Mouse (Mus musculus): ENCODE measurements around the gene Eif5b. TPM values are rescaled to one million over a fixed set of nuclear protein-coding genes. Genes with fewer than 3 reads are reported as not detected.

The Eif5b gene
- 27.6 and 28.9 TPM in 2 replicates for polyA plus RNA-seq (2014; fragmentation: Nextera tagmentation; extraction: Ambion mirVana)

- ATAC-seq (ENCODE audit: low FRiP score) = peak; percentile 93
- H3K9ac ChIP-seq (ENCODE audit: low read length) = peak within 1 kb of the TSS; percentile 88
- WGBS = under 1% methylated on average over 50 of the region's 50 CpGs
- H3K27ac ChIP-seq (ENCODE audit: low read depth, low read length) = peak within 1 kb of the TSS; percentile 84
- H3K4me2 ChIP-seq = peak within 1 kb of the TSS; percentile 60
- H3K27me3 ChIP-seq (ENCODE audit: control insufficient read depth, insufficient read depth, low read length) = no peaks in the 10 kb centered on the region
- no peaks in the 10 kb centered on the region for H3K9me3 ChIP-seq (ENCODE audit: control insufficient read depth, low read length)
- H3K4me1 ChIP-seq (ENCODE audit: control insufficient read depth, insufficient read depth, low read length) = peaks cover 13% of the 10 kb centered on the region
- peaks cover 6% of the 10 kb centered on the region; the same call in 1 of the 2 replicates for H3K36me3 ChIP-seq (ENCODE audit: control insufficient read depth, insufficient read depth, low read length)
- peak within 1 kb of the TSS; percentile 93 for H3K4me3 ChIP-seq (ENCODE audit: low read depth, low read length)
- peak; percentile 98 for DNase-seq (ENCODE audit: low spot score, missing footprints)
Measured at GRCm38 (mm10) chr1:37997867-37998266, at the start of gene Eif5b, which contains the start of gene Txndc9. Gene Eif5b, plus strand, starts transcription at chr1:37998010. Gene Txndc9, minus strand, starts transcription at chr1:37997893.

- Histone ChIP-seq H3K4me3 (ENCODE audit: low read depth, low read length) (no peak overlapping the region), H3K27me3 (ENCODE audit: control insufficient read depth, insufficient read depth, low read length) (no peaks in the 10 kb centered on the region), H3K27ac (ENCODE audit: low read depth, low read length) (no peak overlapping the region), H3K9ac (ENCODE audit: low read length) (no peak overlapping the region), H3K36me3 (ENCODE audit: control insufficient read depth, insufficient read depth, low read length) (no peaks in the 10 kb centered on the region), H3K9me3 (ENCODE audit: control insufficient read depth, low read length) (no peaks in the 10 kb centered on the region), H3K4me1 (ENCODE audit: control insufficient read depth, insufficient read depth, low read length) (no peaks in the 10 kb centered on the region), H3K4me2 (no peak overlapping the region)
- WGBS = 70% methylated on average over 2 of the region's 2 CpGs
- DNase-seq (ENCODE audit: low spot score, missing footprints) = no peak
- ATAC-seq (ENCODE audit: low FRiP score) = no peak
Measured at GRCm38 (mm10) chr1:37948906-37949305, 48.9 kb upstream of the Eif5b start.

- Histone ChIP-seq H3K4me3 (ENCODE audit: low read depth, low read length) (no peak overlapping the region), H3K9ac (ENCODE audit: low read length) (no peak overlapping the region), H3K27ac (ENCODE audit: low read depth, low read length) (no peak overlapping the region), H3K4me2 (no peak overlapping the region), H3K36me3 (ENCODE audit: control insufficient read depth, insufficient read depth, low read length) (no peaks in the 10 kb centered on the region), H3K9me3 (ENCODE audit: control insufficient read depth, low read length) (no peaks in the 10 kb centered on the region), H3K27me3 (ENCODE audit: control insufficient read depth, insufficient read depth, low read length) (no peaks in the 10 kb centered on the region), H3K4me1 (ENCODE audit: control insufficient read depth, insufficient read depth, low read length) (no peaks in the 10 kb centered on the region)
- DNase-seq (ENCODE audit: low spot score, missing footprints) (no peak), ATAC-seq (ENCODE audit: low FRiP score) (no peak)
- 91% methylated on average over 7 of the region's 7 CpGs for WGBS
Measured at GRCm38 (mm10) chr1:37954786-37955185, 43.0 kb upstream of the Eif5b start.

- Histone ChIP-seq H3K9me3 (ENCODE audit: control insufficient read depth, low read length) (no peaks in the 10 kb centered on the region), H3K4me3 (ENCODE audit: low read depth, low read length) (no peak overlapping the region), H3K27ac (ENCODE audit: low read depth, low read length) (no peak overlapping the region), H3K9ac (ENCODE audit: low read length) (no peak overlapping the region), H3K36me3 (ENCODE audit: control insufficient read depth, insufficient read depth, low read length) (no peaks in the 10 kb centered on the region), H3K4me2 (no peak overlapping the region), H3K4me1 (ENCODE audit: control insufficient read depth, insufficient read depth, low read length) (no peaks in the 10 kb centered on the region), H3K27me3 (ENCODE audit: control insufficient read depth, insufficient read depth, low read length) (no peaks in the 10 kb centered on the region)
- WGBS = 80% methylated on average over 2 of the region's 2 CpGs
- ATAC-seq (ENCODE audit: low FRiP score) (no peak), DNase-seq (ENCODE audit: low spot score, missing footprints) (no peak)
Measured at GRCm38 (mm10) chr1:37955251-37955650, 42.6 kb upstream of the Eif5b start.

GRCm38 (mm10) chr1:37956690-37957431 is 40.9 kb upstream of the Eif5b start:
- no peaks in the 10 kb centered on the region for H3K4me1 ChIP-seq (ENCODE audit: control insufficient read depth, insufficient read depth, low read length)
- no peak overlapping the region for H3K27ac ChIP-seq (ENCODE audit: low read depth, low read length)
- ATAC-seq (ENCODE audit: low FRiP score) (no peak), DNase-seq (ENCODE audit: low spot score, missing footprints) (no peak)
- H3K36me3 ChIP-seq (ENCODE audit: control insufficient read depth, insufficient read depth, low read length) = no peaks in the 10 kb centered on the region
- H3K27me3 ChIP-seq (ENCODE audit: control insufficient read depth, insufficient read depth, low read length) = no peaks in the 10 kb centered on the region
- no peak overlapping the region for H3K9ac ChIP-seq (ENCODE audit: low read length)
- H3K9me3 ChIP-seq (ENCODE audit: control insufficient read depth, low read length) = no peaks in the 10 kb centered on the region
- no peak overlapping the region for H3K4me2 ChIP-seq
- WGBS = 46% methylated on average over 3 of the region's 3 CpGs
- no peak overlapping the region for H3K4me3 ChIP-seq (ENCODE audit: low read depth, low read length)

GRCm38 (mm10) chr1:37957659-37958058 is 40.2 kb upstream of the Eif5b start, which contains the start of gene Lyg1:
Gene Lyg1, minus strand, starts transcription at chr1:37957759.
- Histone ChIP-seq H3K36me3 (ENCODE audit: control insufficient read depth, insufficient read depth, low read length) (no peaks in the 10 kb centered on the region), H3K27me3 (ENCODE audit: control insufficient read depth, insufficient read depth, low read length) (no peaks in the 10 kb centered on the region), H3K4me1 (ENCODE audit: control insufficient read depth, insufficient read depth, low read length) (no peaks in the 10 kb centered on the region), H3K9ac (ENCODE audit: low read length) (no peak within 1 kb of the TSS), H3K27ac (ENCODE audit: low read depth, low read length) (no peak within 1 kb of the TSS), H3K4me2 (no peak within 1 kb of the TSS), H3K9me3 (ENCODE audit: control insufficient read depth, low read length) (no peaks in the 10 kb centered on the region), H3K4me3 (ENCODE audit: low read depth, low read length) (no peak within 1 kb of the TSS)
- 85% methylated on average over 5 of the region's 5 CpGs for WGBS
- ATAC-seq (ENCODE audit: low FRiP score) = no peak
- no peak for DNase-seq (ENCODE audit: low spot score, missing footprints)

GRCm38 (mm10) chr1:37958516-37958915 is 39.3 kb upstream of the Eif5b start:
- H3K9ac ChIP-seq (ENCODE audit: low read length) = no peak overlapping the region
- ATAC-seq (ENCODE audit: low FRiP score) (no peak), DNase-seq (ENCODE audit: low spot score, missing footprints) (no peak)
- 74% methylated on average over 2 of the region's 2 CpGs for WGBS
- H3K9me3 ChIP-seq (ENCODE audit: control insufficient read depth, low read length) = no peaks in the 10 kb centered on the region
- H3K27ac ChIP-seq (ENCODE audit: low read depth, low read length) = no peak overlapping the region
- H3K36me3 ChIP-seq (ENCODE audit: control insufficient read depth, insufficient read depth, low read length) = no peaks in the 10 kb centered on the region
- no peak overlapping the region for H3K4me2 ChIP-seq
- H3K27me3 ChIP-seq (ENCODE audit: control insufficient read depth, insufficient read depth, low read length) = no peaks in the 10 kb centered on the region
- no peak overlapping the region for H3K4me3 ChIP-seq (ENCODE audit: low read depth, low read length)
- H3K4me1 ChIP-seq (ENCODE audit: control insufficient read depth, insufficient read depth, low read length) = no peaks in the 10 kb centered on the region

- no peaks in the 10 kb centered on the region for H3K36me3 ChIP-seq (ENCODE audit: control insufficient read depth, insufficient read depth, low read length)
- no peak overlapping the region for H3K4me3 ChIP-seq (ENCODE audit: low read depth, low read length)
- H3K27me3 ChIP-seq (ENCODE audit: control insufficient read depth, insufficient read depth, low read length) = no peaks in the 10 kb centered on the region
- DNase-seq (ENCODE audit: low spot score, missing footprints) (no peak), ATAC-seq (ENCODE audit: low FRiP score) (no peak)
- 72% methylated on average over 5 of the region's 5 CpGs for WGBS
- no peak overlapping the region for H3K27ac ChIP-seq (ENCODE audit: low read depth, low read length)
- no peaks in the 10 kb centered on the region for H3K4me1 ChIP-seq (ENCODE audit: control insufficient read depth, insufficient read depth, low read length)
- H3K9ac ChIP-seq (ENCODE audit: low read length) = no peak overlapping the region
- H3K4me2 ChIP-seq = no peak overlapping the region
- H3K9me3 ChIP-seq (ENCODE audit: control insufficient read depth, low read length) = no peaks in the 10 kb centered on the region
Measured at GRCm38 (mm10) chr1:37959486-37959885, 38.3 kb upstream of the Eif5b start.

- Histone ChIP-seq H3K9ac (ENCODE audit: low read length) (no peak overlapping the region), H3K27ac (ENCODE audit: low read depth, low read length) (no peak overlapping the region), H3K4me3 (ENCODE audit: low read depth, low read length) (no peak overlapping the region), H3K36me3 (ENCODE audit: control insufficient read depth, insufficient read depth, low read length) (no peaks in the 10 kb centered on the region), H3K27me3 (ENCODE audit: control insufficient read depth, insufficient read depth, low read length) (no peaks in the 10 kb centered on the region), H3K9me3 (ENCODE audit: control insufficient read depth, low read length) (no peaks in the 10 kb centered on the region), H3K4me1 (ENCODE audit: control insufficient read depth, insufficient read depth, low read length) (no peaks in the 10 kb centered on the region), H3K4me2 (no peak overlapping the region)
- 70% methylated on average over 10 of the region's 10 CpGs for WGBS
- DNase-seq (ENCODE audit: low spot score, missing footprints) (no peak), ATAC-seq (ENCODE audit: low FRiP score) (no peak)
Measured at GRCm38 (mm10) chr1:37965571-37965970, 32.2 kb upstream of the Eif5b start.
